Mouse (Mus musculus): ENCODE measurements at regions not wholly inside any gene's neighbourhood (a gene's known extent, or its start where the extent isn't known, plus 50 kb on each side); places are given as distances from the start of the nearest gene placed in this dataset.

DNA sequence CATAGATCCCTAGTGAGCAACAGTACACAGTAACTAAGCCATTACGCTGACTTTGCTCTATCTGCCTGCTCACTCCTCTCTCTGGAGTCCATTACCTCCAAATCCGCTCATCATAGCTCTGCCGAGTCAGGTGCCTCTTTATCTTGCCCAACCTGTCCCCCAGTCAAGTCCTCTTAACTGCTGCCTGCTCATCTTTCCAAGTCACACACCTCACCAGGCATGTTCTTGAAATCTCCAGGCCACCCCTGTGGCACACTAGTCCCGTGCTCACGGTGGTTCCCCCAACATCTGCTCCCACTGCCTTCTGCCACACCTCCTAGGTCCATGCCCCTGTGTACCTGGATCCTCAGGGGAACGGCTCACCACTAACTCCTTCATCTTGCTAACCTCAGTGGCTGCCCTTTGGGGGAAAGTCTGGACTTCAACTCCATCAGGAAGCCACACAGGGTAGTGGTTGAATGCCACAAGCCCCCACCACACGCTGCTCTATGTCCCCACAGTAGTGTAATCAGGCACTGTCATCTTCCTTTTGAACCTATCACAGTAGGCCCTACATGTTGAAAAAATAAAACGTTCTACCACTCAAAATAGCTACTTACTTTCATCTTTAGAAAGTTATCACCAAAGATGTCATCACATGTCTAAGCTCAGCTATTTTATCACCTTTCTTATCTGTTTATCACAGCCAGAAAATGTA lies 126.3 kb upstream of the Klf14 start:
- no peak for DNase-seq (ENCODE audit: low spot score)

DNA sequence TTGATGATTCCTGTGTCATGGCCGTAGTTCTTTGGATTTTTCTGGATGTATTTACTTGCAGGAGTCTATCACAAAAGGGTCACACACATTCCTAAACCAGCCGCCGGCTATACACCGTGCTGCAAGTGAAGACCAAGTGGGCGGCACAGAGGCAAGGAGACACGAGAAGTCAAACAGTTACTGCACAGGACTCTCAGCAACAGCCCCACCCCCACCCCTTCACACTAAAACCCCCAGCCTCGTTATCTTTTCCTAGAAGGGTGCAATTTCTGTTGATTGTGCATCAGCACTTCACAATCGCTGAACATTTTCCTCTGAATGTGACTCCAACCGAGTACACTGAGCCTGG lies 126.9 kb upstream of the Klf14 start:
- no peak for DNase-seq (ENCODE audit: low spot score)

DNA sequence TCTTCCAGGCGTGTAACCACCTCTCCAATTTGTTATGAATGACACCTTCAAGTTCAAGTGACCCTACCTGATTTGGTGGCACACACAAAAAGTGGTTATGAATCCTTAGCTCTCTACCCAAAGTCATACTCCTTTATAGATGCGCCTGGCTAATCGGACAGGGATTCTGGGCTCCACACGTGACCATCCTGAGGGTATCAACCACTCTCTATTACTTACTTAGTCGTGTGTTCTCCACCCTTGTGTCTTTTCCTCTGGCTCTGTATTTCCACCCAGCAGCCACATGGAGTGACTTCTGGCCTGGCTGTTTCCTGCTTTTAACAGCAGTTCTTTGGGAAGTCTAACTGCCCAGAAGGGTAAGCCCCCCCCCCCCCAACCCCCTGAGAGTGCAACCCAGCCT lies 127.4 kb upstream of the Klf14 start:
- DNase-seq (ENCODE audit: low spot score): no peak

DNA sequence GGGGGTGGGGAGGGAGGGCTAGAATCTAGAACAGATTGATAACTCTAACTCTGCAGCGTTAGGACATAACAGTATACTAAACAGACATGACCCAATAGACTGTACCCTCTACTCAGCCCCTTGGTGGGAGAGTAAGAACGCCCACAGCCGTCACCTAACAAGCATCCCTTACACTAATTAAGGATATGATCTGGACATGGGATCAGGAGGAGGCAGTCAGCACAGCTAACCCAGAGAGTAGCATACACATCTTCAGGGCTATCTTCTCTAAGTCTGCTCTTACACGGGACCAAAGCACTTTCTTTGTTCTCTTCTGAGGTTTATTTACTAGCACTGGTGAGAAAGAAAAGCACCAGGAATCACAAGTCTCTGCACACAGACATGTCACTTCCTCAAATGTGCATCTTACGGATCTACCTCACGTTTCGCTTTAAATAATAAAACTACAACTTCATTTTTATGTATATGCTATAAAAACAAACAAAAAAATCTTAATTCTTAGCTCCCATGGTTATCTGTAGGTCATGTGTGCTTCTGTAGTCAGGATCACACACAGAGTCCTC lies 128.0 kb upstream of the Klf14 start:
- DNase-seq (ENCODE audit: low spot score): no peak

DNA sequence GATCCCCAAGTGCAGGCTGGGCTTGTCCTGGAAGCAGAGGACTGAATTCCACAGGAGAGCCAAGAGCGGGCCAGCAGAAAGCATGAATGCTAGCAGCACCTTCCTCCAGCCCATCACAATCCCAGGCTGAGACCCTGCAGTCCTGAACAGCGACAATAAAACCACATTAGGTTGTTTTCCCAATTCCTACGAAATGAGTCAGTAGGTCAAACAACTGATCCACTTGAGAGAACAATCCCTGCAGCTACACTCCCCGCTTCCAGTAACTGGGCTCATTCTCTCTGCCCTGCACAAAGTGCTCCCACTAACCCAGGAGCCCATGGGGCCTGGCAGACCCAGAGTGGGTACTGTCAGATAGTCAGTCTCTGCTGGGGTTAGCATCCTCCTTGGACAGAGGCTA lies 128.6 kb upstream of the Klf14 start:
- no peak for DNase-seq (ENCODE audit: low spot score)

DNA sequence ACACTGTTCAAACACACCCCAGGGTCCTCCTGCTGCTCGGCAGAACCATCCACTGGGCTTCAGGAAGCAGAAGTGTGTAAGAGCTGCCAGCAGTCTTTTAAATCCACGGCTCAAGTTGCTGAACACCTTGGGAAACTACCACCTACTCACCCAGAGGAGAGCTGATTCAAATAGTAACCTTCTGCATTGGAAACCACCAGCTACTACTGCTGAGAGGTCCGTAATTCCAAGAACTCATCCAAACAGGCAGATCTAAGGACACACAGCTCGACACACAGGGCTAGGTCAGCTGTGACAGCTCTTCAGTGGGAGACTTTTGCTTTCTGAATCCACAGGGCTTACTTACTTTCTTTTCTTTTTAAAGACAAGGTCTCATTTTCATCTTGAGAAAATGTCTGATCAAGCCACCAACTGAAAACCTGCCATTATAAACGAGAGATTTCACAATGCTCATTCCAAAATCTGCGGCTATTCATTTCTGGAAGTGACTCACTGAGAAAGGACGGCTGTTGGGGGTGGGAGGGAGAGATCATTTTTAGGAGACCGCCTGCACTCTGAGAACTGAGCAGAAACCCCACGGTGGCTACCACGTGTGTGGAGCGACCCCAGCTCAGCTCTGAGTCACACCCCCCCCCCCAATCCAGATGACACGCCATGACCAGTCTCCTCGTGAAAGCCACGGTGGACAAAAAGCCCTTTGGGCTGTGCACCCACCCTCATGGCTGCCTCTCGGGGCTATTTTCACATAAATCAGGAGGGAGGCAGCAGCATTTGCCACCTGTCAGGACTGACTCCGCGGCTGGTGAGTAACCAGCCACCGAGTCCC lies 129.5 kb upstream of the Klf14 start:
- no peak for DNase-seq (ENCODE audit: low spot score)

DNA sequence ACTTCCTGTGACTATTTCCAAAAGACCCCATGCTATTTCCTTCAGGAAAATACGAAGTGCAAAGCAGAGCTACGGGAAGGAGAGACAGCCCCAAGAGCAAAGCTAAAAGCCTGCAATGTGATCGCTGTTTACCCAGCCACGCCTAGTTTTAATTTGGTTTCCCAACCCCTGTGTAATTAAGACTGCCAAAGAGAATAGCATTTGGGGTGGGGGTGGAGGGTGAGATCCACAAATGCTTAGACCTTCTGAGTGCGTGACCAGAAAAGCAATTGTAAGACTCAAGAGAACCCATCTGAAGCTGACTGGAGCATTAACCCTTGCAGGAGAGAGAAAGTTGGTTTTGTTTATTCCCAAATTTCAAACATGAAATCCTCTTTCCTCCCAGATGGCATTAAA lies 130.1 kb upstream of the Klf14 start:
- no peak for DNase-seq (ENCODE audit: low spot score)

DNA sequence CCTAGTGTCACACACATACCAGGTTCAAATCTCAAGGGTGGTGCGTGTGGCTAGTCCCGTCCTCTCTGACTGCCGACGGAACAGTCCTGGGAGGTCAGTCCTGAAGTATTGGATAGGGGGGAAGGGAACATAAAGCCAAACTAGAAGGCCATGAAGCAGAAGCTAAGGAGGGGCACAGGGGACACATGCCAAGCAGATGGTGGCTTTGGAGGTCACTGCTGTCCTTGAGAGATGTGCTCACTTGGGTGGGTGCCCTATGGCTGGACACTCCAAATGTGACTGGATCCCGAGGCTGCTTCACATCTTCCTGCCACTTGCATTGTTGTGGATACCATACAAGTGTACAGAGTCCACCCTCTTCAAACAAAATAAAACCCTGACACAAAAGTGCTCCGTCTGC lies 131.4 kb upstream of the Klf14 start:
- no peak for DNase-seq (ENCODE audit: low spot score)

DNA sequence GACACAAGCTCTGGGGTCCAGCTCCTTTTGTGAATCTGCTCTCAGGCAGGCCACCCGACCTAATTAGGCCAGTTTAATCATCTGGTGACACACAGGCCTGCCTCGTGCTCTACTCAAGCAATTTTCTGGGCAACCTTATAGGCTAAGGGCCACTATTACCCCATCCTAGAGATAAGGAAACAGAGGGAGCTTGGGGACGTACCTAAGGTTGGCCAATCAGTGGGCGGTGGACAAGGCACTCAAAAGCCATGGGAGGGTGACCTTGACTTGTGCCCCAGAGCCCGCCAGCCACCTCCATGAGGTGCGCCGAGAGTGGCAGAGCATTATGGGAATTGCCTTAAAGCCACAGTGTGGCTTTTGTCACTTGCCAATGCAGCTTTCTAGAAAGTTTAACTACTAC lies 131.9 kb upstream of the Klf14 start:
- no peak for DNase-seq (ENCODE audit: low spot score)

DNA sequence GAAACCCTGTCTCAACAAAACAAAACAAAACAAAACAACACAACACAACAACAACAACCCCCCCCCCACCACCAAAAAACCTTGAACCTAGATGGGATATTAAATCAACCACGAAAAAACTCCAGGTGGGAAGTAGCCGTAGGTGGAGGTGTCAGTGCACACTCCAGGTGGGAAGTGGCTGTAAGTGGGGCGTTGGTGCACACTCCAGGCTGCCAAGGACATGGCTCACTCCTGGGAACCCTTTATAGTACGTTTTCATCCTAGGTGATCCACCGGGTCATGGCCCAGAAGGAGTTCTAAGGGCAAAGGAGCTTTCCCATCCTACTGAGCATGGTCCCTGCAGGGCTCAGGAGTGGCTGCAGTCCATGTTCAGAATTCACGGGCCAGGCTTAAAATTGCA lies 133.4 kb upstream of the Klf14 start:
- no peak for DNase-seq (ENCODE audit: low spot score)

DNA sequence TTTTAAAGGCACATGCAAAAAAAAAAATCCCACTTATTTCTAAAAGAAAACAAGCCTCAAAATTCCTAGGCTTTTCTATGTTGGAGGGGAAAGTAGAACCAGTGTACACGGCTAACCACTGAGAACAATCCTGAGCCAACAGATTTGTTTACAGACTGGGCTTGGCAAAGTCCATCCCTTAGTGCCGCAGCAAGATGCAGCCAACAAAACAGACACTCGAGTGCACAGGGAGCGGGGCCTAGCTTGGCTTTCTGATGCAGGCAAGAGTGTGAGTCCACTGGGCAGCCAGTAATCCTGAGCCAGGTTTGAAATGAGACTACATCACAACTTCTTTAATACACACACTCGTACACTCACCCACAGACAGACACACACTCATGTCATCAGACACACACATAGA lies 133.9 kb upstream of the Klf14 start:
- no peak for DNase-seq (ENCODE audit: low spot score)

DNA sequence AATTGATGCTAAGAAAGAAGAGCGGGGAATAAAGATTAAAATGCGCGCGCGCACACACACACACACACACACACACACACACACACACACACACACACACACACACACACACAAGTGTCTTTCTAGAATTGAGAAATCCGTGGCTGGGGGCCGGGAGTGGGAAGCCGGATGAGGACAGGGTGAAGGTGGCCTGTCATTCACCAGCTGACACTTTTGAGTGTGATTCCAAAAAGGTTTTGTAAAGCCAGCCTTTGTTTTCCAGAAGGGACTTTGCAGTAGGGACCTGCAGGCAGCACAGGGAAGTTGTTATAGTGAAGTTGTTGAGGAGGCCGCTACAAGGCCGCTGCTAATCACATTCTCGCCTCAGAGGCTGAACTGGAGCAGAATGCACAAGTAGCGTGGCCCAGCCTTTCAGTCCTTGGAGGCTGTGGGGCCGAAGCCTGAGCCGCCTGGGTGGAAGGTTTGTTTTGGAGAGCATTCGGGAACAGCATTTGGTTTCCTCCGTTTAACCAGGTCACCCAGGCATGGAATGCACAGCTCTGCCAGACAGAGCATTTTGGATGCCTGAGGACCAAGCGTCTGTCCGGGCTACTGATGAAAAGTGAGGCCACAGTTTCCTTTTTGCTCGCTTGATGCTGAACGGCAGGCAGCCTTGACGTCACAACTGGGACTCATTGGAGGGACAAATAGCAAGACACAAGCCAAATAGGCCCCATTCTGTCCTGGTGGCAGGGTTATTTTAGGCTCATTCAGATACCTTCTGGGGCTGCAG lies 137.3 kb upstream of the Klf14 start:
- no peak for DNase-seq (ENCODE audit: low spot score)

DNA sequence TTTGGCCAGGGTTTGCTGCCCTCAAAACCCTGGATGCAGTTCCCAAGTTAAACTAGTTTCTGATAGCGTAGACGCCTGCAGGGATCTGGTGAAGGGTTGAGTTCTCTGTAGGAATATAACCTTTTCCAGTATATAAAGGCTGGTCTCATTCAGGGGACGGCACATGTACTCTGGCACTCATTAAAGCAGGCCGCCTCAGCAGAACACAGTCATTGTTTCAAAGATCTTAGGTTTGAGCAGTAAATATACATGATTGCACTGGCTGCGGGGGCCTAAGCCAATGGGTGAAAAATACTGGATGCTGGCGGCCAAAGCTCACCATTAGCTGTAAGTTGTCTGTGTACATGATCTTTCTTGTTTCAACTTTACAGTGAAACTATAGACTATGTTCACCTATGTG lies 137.9 kb upstream of the Klf14 start:
- no peak for DNase-seq (ENCODE audit: low spot score)

DNA sequence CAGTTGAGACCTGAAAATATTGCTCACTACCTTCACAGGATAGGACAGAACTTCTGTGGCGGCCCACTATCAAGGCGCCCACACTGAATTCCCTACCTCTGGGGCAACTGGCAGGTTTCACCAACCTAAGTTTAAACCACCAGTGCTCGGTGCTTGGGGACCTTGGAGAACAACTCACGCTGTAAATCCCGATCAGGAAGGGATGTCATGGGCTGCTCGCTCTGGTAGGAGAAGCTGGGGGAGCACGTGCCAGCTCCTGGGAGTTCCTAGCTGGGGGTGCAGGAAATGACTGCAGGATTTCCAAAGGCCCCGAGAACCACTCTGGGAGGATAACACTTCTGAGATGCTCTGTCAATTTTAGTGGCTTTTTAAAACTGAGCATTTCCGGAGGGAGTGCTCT lies 138.4 kb upstream of the Klf14 start:
- DNase-seq (ENCODE audit: low spot score): no peak

DNA sequence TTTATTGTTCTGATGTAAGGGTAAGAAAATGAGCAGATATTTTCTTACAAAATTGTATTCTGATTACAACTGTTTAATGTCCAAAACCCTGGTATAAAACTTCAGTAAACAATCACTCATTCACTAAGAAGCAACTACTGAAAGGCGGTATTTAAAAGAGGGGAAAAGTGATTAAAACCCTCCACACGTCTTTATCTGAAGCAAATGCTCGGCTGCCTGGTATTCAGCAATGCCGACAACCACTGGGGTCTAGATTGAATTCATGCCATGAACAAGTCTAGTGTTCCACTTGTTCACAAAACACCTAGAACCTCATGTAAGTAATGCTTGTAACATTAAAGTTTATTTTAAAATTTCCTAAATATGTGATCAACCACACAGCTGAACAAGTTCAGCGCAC lies 139.2 kb upstream of the Klf14 start:
- DNase-seq (ENCODE audit: low spot score): no peak

DNA sequence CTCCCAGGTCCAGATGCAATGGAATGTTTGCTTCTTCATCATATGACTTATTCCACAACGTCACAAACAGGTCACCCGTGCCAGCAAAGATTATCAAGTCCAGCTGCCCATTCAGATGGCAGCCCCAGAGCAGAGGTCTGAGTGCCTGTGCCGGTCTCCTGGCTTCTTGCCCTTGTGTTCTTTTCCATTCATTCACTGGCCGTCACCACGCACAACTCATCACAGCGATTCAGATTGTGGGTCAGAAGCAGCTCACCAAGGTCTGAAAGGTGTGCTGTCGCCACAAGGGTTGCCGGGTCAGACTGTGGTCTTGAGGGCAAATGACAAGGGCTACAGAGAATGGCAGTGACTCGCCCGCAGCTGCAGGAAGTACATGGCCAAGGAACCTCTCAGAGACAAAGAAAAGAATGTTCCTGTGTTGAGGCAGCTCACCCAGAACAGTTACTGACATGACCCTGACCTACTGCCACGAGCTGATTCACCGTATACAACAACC lies 141.3 kb upstream of the Klf14 start:
- no peak for DNase-seq (ENCODE audit: low spot score)

DNA sequence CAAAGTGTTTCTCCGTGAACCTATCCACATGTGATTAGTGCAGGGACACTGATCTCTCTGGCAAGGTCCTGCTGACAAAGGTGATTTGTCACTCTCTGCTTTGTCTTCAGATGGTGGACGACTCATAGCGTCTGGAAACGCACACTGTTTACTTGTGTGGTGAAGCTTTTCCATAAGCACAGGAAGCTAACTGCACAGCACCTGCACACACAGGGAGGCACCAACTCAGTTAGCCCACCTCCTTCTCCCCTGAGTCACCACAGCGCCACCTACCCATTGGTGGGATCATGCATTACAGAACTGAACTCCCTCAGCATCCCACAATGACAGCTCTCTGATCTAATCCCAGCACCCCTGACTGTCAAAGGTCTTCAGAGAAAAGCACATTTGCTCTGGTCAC lies 141.9 kb upstream of the Klf14 start:
- DNase-seq (ENCODE audit: low spot score): no peak

DNA sequence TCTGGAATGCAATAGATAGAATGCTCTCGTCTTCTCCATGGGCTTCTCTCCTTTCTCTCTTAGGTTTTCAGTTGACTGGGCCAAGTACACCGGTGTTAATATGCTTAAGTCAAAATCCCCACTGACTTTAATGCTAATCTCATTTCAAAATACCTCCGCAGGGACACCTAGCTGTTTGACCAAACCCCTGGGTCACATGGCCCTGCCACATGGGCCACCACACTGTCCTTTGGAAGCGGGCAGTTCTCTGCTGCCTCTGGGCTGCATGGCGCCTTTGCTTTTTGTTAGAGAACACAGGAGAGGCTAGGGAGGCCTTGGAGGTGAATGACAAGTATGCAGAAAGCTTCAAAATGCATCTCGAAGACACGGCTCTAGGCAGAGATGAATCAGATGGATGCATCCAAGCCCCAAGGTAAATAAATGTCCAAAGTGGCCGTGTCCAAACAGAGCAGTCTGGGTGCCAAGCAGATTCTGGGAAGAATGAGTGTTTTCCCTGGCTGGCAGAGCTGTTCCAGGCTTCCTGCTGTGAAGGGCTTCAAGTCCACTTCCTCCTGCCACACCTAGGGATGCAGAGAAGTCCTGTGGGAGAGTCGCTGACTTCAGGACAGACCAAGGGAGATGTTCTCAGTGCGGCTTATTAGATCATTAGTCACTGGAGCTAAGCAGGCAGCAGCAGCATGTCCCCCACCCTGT lies 147.4 kb upstream of the Klf14 start:
- DNase-seq (ENCODE audit: low spot score): no peak

DNA sequence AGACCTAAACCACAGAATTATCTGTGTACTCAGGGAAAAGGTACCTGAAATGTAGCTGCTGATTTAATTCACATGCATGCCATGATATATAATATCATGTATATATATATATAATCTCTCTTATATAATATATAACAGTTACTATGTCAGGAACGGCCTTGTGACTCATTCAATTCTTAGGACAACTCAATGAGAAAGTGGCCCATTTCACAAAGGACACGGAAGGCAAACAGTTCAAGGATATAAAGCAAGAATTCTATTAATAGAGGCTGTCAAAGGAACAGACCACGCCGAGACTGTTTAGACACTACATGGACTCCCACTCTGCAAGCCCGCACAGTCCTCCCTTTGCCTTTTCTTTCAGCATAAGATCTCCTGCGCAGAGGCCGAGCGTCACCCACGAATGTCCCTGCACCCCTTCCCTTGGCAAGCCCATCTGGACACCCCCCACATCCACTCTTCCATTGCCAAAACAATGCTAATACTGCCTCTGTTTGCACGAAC lies 148.0 kb upstream of the Klf14 start:
- no peak for DNase-seq (ENCODE audit: low spot score)

DNA sequence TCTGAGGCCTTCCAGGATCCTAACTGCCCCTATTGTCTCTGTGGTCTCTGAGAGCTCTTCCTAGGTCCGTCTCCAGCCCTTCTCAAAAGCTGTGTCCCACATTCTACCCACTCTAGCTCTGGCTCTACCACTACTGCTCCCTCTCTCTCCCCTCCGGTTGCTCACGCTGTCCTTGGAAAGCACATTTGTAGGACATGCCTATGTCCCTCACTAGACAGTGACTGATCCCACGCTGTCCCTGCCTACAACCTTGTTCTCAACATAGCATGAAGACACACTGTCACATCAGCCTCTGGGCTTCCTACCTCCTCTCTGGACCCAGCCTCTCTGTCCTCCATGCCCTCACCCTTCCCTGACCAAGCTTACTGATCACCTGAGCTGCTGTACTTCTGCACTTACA lies 148.5 kb upstream of the Klf14 start:
- DNase-seq (ENCODE audit: low spot score): no peak

DNA sequence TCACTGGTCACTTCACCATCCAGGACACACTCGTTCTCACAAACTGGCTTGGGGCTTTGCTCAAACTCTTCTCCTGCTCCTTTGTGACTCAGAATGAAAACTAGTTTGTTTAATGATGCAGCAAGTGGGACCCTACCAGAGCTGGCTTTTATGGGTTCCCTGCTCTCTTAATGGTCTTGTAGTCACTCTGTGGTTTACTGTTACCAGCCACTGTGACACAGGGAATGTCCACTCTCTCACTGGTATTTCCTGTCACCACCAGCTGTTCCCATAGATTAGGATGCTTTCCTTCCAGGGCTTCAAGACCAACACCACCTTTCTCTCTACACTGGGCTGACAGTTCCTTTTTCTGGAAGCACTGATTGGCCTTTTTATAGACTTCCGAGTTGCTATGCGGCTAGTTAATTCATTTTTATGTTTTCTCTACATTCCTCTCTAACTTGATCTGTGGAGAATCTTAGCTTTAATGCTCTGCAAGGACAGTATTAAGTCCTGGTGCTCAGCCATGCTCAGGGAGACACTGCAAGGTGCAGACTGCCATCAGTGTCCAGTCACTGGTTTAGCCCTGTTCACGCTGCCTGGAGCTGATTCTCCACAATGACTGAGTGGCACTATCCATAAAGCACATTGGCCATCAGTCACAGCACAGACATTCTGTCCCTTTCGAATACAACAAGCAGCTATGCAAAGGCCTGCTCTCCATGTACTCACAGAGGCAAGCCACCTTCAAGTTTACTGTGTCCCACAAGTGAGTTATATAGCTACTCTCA lies 149.2 kb upstream of the Klf14 start:
- DNase-seq (ENCODE audit: low spot score): no peak
